11 mouse cellular contexts compared by ENCODE assay signal in genomic region chr3:116865199-116865636, GRCm38 (mm10). TPM values are rescaled to one million over a fixed set of nuclear protein-coding genes. Genes with fewer than 3 reads are reported as not detected.
A peak's percentile ranks its signal among the peaks of the same experiment; 100 is the strongest.
DNase-seq lines count a peak whose midpoint lies in the region; ATAC-seq and TF ChIP-seq lines count a peak whose summit lies in the region.
"Had no signal": no experiment of that assay in that cellular context is flagged by ENCODE, and none has a peak within 500 bp of the region (broad histone marks: within the 10 kb centered on the region; RNA-seq: fewer than 3 reads in every experiment).

No protein-coding gene starts in this region.

- intact Hi-C loops in heart, postnatal 25 days (cut with DNase I), result no loop called here

- H3K36me3 ChIP-seq in heart, embryonic 12.5 days, result peaks cover 12% of the 10 kb centered on the region; the same call in 1 of the 2 replicates
- H3K36me3 ChIP-seq in C2C12 (ENCODE audit: control insufficient read depth, insufficient read depth) (peaks cover 27% of the 10 kb centered on the region), macrophage (ENCODE audit: inconsistent target) (peaks cover 14% of the 10 kb centered on the region)
- no peaks in the 10 kb centered on the region for H3K36me3 ChIP-seq in kidney, embryonic 16.5 days (ENCODE audit: insufficient read depth, low read length)
- H3K36me3 ChIP-seq: hindbrain, embryonic 15.5 days; kidney, embryonic 15.5 days had no signal

- TF ChIP-seq POLR2A in embryonic fibroblast, embryonic 13.5 days (IDR thresholded peaks at IDR 0.05; ENCODE audit: low read depth, low read length), result no peak

- 47% methylated on average over 1 of the region's 1 CpGs for WGBS in heart, embryonic 12.5 days
- 10% methylated on average over 1 of the region's 1 CpGs for WGBS in macrophage (ENCODE audit: missing documents)
- 48% methylated on average over 1 of the region's 1 CpGs for WGBS in kidney, embryonic 16.5 days

- no peak overlapping the region for H3K9ac ChIP-seq in heart, embryonic 12.5 days
- no peak overlapping the region for H3K9ac ChIP-seq in kidney, embryonic 16.5 days (replicated peaks; ENCODE audit: low read length)
- H3K9ac ChIP-seq: hindbrain, embryonic 15.5 days; kidney, embryonic 15.5 days had no signal

- ATAC-seq in heart, embryonic 12.5 days (ENCODE audit: insufficient number of reproducible peaks, low FRiP score), result peak; percentile 60
- ATAC-seq in kidney, embryonic 16.5 days (ENCODE audit: low FRiP score, low TSS enrichment), result no peak

- H3K79me3 ChIP-seq in C2C12 (ENCODE audit: low read depth), result peaks cover 29% of the 10 kb centered on the region

- H3K9me3 ChIP-seq in heart, embryonic 12.5 days (replicated peaks), result no peaks in the 10 kb centered on the region
- H3K9me3 ChIP-seq in kidney, embryonic 16.5 days (ENCODE audit: low read length), result no peaks in the 10 kb centered on the region
- H3K9me3 ChIP-seq: hindbrain, embryonic 15.5 days; kidney, embryonic 15.5 days had no signal

- no peak overlapping the region; the same call in 1 of the 2 replicates for H3K4me2 ChIP-seq in heart, embryonic 12.5 days
- H3K4me2 ChIP-seq in kidney, embryonic 16.5 days (replicated peaks; ENCODE audit: low read depth, low read length), result no peak overlapping the region
- H3K4me2 ChIP-seq: hindbrain, embryonic 15.5 days; kidney, embryonic 15.5 days had no signal

- no peak for DNase-seq in heart, postnatal 25 days (ENCODE audit: low spot score)
- no peak for DNase-seq in frontal cortex, postnatal 14 days (ENCODE audit: low spot score in 2 of 2)
- no peak for DNase-seq in spleen, postnatal 10 days (ENCODE audit: low spot score in 2 of 2)
- DNase-seq: cerebellum, postnatal 36 days had no signal

- TF ChIP-seq CTCF in C2C12 (IDR thresholded peaks at IDR 0.05; ENCODE audit: control insufficient read depth, insufficient read depth, insufficient read length), result no peak
- no peak for TF ChIP-seq CTCF in embryonic fibroblast, embryonic 13.5 days (IDR thresholded peaks at IDR 0.05; ENCODE audit: borderline replicate concordance, insufficient read depth, low read length)

- no peaks in the 10 kb centered on the region for H3K27me3 ChIP-seq in heart, embryonic 12.5 days (replicated peaks)
- no peaks in the 10 kb centered on the region for H3K27me3 ChIP-seq in C2C12 (ENCODE audit: control insufficient read depth, insufficient read depth, insufficient read length)
- H3K27me3 ChIP-seq in kidney, embryonic 16.5 days (ENCODE audit: insufficient read depth, low read length), result no peaks in the 10 kb centered on the region
- H3K27me3 ChIP-seq: kidney, embryonic 15.5 days had no signal

- H3K4me1 ChIP-seq in heart, embryonic 12.5 days (replicated peaks), result peaks cover 3% of the 10 kb centered on the region
- peaks cover 9% of the 10 kb centered on the region; the same call in 1 of the 2 replicates for H3K4me1 ChIP-seq in embryonic fibroblast, embryonic 13.5 days (ENCODE audit: control insufficient read depth, insufficient read depth, low read length)
- peaks cover 4% of the 10 kb centered on the region; the same call in 1 of the 2 replicates for H3K4me1 ChIP-seq in kidney, embryonic 16.5 days (ENCODE audit: insufficient read depth, low read length)

- H3K79me2 ChIP-seq in C2C12 (ENCODE audit: control insufficient read depth, insufficient read depth), result peaks cover 51% of the 10 kb centered on the region
- peaks cover 86% of the 10 kb centered on the region for H3K79me2 ChIP-seq in macrophage (ENCODE audit: inconsistent target)

- peak overlapping the region; percentile 20 for H3K27ac ChIP-seq in heart, embryonic 12.5 days (ENCODE audit: poor library complexity, severe bottlenecking)
- H3K27ac ChIP-seq in embryonic fibroblast, embryonic 13.5 days (ENCODE audit: insufficient read depth, low read length), result peak overlapping the region; percentile 8; the same call in 1 of the 2 replicates
- peak overlapping the region; percentile 60 for H3K27ac ChIP-seq in macrophage
- H3K27ac ChIP-seq in kidney, embryonic 16.5 days (ENCODE audit: low read length), result no peak overlapping the region
- H3K27ac ChIP-seq: hindbrain, embryonic 15.5 days; kidney, embryonic 15.5 days had no signal

- no peak overlapping the region for H3K4me3 ChIP-seq in heart, embryonic 12.5 days
- H3K4me3 ChIP-seq in C2C12 (ENCODE audit: insufficient read depth, poor library complexity, severe bottlenecking), result no peak overlapping the region
- no peak overlapping the region for H3K4me3 ChIP-seq in embryonic fibroblast, embryonic 13.5 days (ENCODE audit: insufficient read depth, low read length)
- no peak overlapping the region for H3K4me3 ChIP-seq in macrophage (ENCODE audit: inconsistent target)
- H3K4me3 ChIP-seq in kidney, embryonic 16.5 days (ENCODE audit: low read length), result no peak overlapping the region
- H3K4me3 ChIP-seq: hindbrain, embryonic 15.5 days; kidney, embryonic 15.5 days had no signal

- H3ac ChIP-seq in C2C12 (ENCODE audit: control insufficient read depth, insufficient read length, low read depth), result no peak overlapping the region

TF ChIP-seq in C2C12, 6 proteins besides CTCF, POLR2A, EP300 and RAD21:
- TF ChIP-seq FOSL1 (IDR thresholded peaks at IDR 0.05; ENCODE audit: insufficient read depth, low read length, poor library complexity, severe bottlenecking), result no peak
- TF ChIP-seq MAX (IDR thresholded peaks at IDR 0.05), result no peak
- peak; percentile 80 for TF ChIP-seq USF1 (IDR thresholded peaks at IDR 0.05; ENCODE audit: low read depth)
- TF ChIP-seq MYOD1 (IDR thresholded peaks at IDR 0.05; ENCODE audit: control insufficient read depth, insufficient read length, low read depth), result no peak
- TF ChIP-seq MYOG (IDR thresholded peaks at IDR 0.05; ENCODE audit: control insufficient read depth, extremely low read depth, insufficient read length), result no peak
- TF ChIP-seq CEBPB (IDR thresholded peaks at IDR 0.05; ENCODE audit: low read depth), result no peak
TF ChIP-seq in C2C12: peak in this region for 1.

RNA-seq across cellular contexts. Expression of gene Frrs1, which starts 6.0 kb away (rescaled TPM):
- polyA plus RNA-seq in heart, embryonic 12.5 days (2016; fragmentation: Nextera tagmentation; extraction: Ambion mirVana), result 22.5 and 24.0 TPM in 2 replicates
- total RNA-seq in heart, postnatal 25 days (2021), result 1 to 10 TPM; 3.1 to 4.8 TPM
- polyA plus RNA-seq in C2C12 (2012; fragmentation: generic; extraction: Trizol), result 13.1 TPM
- polyA plus RNA-seq in embryonic fibroblast, embryonic 13.5 days (2011; ENCODE audit: insufficient read length, low read depth, missing spikeins), result 32.4 and 45.3 TPM in 2 replicates
- total RNA-seq in macrophage (2018; cell fraction: chromatin; rRNA removed), result 100 to 1,000 TPM in 19 of 26 experiments, 10 to 100 TPM in 7; 47.7 to 195 (median 122) TPM
- 10 to 100 TPM; 25.5 to 51.7 (median 37.0) TPM for total RNA-seq in macrophage (2018; cell fraction: cytosol; rRNA removed)
- 100 to 1,000 TPM in 13 of 26 experiments, 10 to 100 TPM in 13; 47.4 to 175 (median 102) TPM for total RNA-seq in macrophage (2018; cell fraction: nucleus; rRNA removed)
- 36.7 to 47.0 TPM (median 44.3 TPM) in 3 replicates for polyA plus RNA-seq in macrophage (2018)
- 22.4 and 28.1 TPM in 2 replicates for polyA plus RNA-seq in kidney, embryonic 16.5 days (2015; fragmentation: Nextera tagmentation; extraction: Ambion mirVana)

RNA-seq across cellular contexts. Expression of gene Agl, which starts 57.3 kb away (rescaled TPM):
- polyA plus RNA-seq in heart, embryonic 12.5 days (2016; fragmentation: Nextera tagmentation; extraction: Ambion mirVana), result 50.3 and 52.7 TPM in 2 replicates
- 100 to 1,000 TPM; 199 to 210 TPM for total RNA-seq in heart, postnatal 25 days (2021)
- polyA plus RNA-seq in C2C12 (2012; fragmentation: generic; extraction: Trizol), result 8.7 TPM
- polyA plus RNA-seq in embryonic fibroblast, embryonic 13.5 days (2011; ENCODE audit: insufficient read length, low read depth, missing spikeins), result 32.2 and 33.6 TPM in 2 replicates
- 10 to 100 TPM in 22 of 26 experiments, 1 to 10 TPM in 4; 4.5 to 80.1 (median 41.3) TPM for total RNA-seq in macrophage (2018; cell fraction: chromatin; rRNA removed)
- total RNA-seq in macrophage (2018; cell fraction: cytosol; rRNA removed), result 10 to 100 TPM in 24 of 26 experiments, 1 to 10 TPM in 2; 9.0 to 22.3 (median 15.1) TPM
- total RNA-seq in macrophage (2018; cell fraction: nucleus; rRNA removed), result 10 to 100 TPM in 22 of 26 experiments, 1 to 10 TPM in 4; 8.2 to 59.7 (median 24.9) TPM
- 13.0 to 14.4 TPM (median 13.4 TPM) in 3 replicates for polyA plus RNA-seq in macrophage (2018)
- polyA plus RNA-seq in kidney, embryonic 16.5 days (2015; fragmentation: Nextera tagmentation; extraction: Ambion mirVana), result 18.1 and 20.6 TPM in 2 replicates
